In genomic region chr14:25824995-25825394, GRCm38 (mm10) we compare ENCODE assay signal across 15 mouse cellular contexts.
"Had no signal": no experiment of that assay in that cellular context is flagged by ENCODE, and none has a peak within 500 bp of the region (broad histone marks: within the 10 kb centered on the region; RNA-seq: fewer than 3 reads in every experiment).

No protein-coding gene starts in this region.

- DNase-seq: liver, postnatal 0 days; lung, adult 2 months; lung, postnatal 14 days; lung, postnatal 36 days; right cerebral cortex, postnatal 14 days; thymus, adult 18-20 months; thymus, postnatal 14 days; thymus, postnatal 36 days had no signal

- H3K4me2 ChIP-seq: lung, embryonic 15.5 days; midbrain, embryonic 12.5 days; midbrain, embryonic 15.5 days; neural tube, embryonic 12.5 days had no signal

- H3K27me3 ChIP-seq: lung, embryonic 15.5 days; midbrain, embryonic 15.5 days; neural tube, embryonic 12.5 days had no signal

- H3K36me3 ChIP-seq: lung, embryonic 15.5 days; midbrain, embryonic 12.5 days; midbrain, embryonic 15.5 days; neural tube, embryonic 12.5 days had no signal

- H3K27ac ChIP-seq: lung, embryonic 15.5 days; macrophage; midbrain, embryonic 12.5 days; midbrain, embryonic 15.5 days; neural tube, embryonic 12.5 days had no signal

- H3K9ac ChIP-seq: liver, postnatal 0 days; lung, embryonic 15.5 days; midbrain, embryonic 12.5 days; midbrain, embryonic 15.5 days; neural tube, embryonic 12.5 days had no signal

- H3K4me3 ChIP-seq: lung, embryonic 15.5 days; megakaryocyte, embryonic 14.5 days; midbrain, embryonic 12.5 days; midbrain, embryonic 15.5 days; neural tube, embryonic 12.5 days had no signal

- H3K9me3 ChIP-seq: lung, embryonic 15.5 days; midbrain, embryonic 15.5 days; neural tube, embryonic 12.5 days had no signal

- ATAC-seq: liver, postnatal 0 days; lung, postnatal 0 days; midbrain, embryonic 15.5 days had no signal

- H3K4me1 ChIP-seq: megakaryocyte, embryonic 14.5 days; midbrain, embryonic 12.5 days; midbrain, embryonic 15.5 days; neural tube, embryonic 12.5 days had no signal
